Mouse (Mus musculus) embryo, embryonic 10 days (tissue): Measurements from ENCODE around the gene Gins1.

Source experiments
- DNase-seq: peaks from one replicate; pipeline ENCODE4 v3.0.0-alpha.2; 2015; ENCODE audit warnings: low spot score

The Gins1 gene

DNA sequence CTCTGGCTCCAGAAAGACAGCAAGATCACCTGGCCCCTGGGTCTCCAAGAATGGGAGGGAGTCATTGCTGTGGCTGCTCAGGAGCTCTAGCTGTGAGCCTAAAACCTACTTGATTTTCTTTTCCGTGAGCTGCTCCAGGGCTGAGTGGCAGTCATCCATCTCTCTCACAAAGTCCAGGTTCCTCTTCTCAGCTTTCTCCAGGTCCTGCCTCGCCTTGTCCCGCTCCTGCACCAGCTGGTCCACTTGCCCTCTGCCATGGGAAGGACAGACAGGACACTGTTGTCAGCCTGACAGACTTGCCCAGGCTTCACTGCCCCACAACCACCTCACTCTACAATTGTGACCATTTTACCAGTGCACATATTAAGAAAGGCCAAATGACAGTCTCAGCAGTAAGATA is 58.0 kb downstream of the Gins1 start:
- no peak for DNase-seq

GRCm38 (mm10) chr2:150964641-150965040 is 59.4 kb downstream of the Gins1 start:
- no peak for DNase-seq

DNA sequence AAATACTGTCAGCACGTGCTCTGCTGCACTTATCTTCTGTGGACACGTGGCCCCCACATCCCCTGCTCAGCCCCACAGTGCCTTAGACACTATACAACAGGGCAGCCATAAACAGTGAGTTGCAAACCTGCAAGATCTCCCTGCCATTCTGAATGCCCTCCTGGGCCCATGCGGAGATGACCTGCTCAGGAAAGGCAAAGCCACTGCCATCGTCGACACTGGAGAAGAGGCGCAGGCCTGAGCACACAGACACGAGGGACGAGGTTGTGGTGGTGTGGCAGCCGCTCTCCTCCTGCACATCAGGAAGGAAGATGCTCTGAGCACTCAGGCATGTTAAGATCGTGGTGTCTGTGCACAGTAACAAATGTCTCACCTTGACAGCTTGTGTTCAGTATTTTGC is 60.8 kb downstream of the Gins1 start:
- DNase-seq, result no peak

GRCm38 (mm10) chr2:150967491-150967890 is 62.3 kb downstream of the Gins1 start:
- no peak for DNase-seq

DNA sequence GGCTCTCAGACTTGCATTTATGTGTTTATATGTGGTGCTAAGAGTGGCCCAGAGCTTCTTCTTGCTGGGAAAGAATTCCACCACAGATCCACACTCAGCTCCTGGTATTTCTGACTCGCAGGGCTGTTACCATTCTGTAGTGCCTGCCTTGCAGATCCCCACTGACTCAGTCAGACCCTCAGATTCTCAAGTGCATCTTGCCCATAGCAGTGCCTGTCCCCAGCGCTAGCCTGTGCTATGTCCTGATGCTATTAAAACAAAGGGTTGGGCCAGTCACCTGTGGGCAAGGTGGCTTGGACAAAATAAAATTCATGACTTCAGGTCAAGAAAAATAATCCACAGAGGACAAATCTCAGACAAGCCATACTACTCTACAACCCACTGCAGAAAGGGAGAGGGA is 64.0 kb downstream of the Gins1 start:
- no peak for DNase-seq

GRCm38 (mm10) chr2:150971856-150972255 is 66.7 kb downstream of the Gins1 start:
- DNase-seq, result no peak

DNA sequence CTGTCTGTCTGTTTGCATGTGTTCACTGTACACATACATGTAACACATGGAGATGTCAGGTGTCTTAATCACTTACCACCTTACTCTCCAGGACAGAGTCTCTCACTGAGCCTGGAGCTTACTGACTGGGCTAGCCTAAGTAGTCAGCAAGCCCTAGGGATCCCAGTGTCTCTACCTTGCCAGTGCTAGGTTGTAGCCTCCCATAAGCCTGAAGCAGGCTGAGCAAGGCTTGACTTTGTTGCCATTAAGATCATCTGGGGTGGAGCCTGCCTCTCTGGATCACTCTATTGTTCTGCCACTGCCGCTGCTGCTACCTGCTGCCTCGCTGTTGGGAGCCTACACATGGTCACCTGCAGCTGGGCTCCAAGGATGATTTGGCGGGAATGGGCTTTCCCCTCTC is 67.5 kb downstream of the Gins1 start:
- DNase-seq, result no peak

DNA sequence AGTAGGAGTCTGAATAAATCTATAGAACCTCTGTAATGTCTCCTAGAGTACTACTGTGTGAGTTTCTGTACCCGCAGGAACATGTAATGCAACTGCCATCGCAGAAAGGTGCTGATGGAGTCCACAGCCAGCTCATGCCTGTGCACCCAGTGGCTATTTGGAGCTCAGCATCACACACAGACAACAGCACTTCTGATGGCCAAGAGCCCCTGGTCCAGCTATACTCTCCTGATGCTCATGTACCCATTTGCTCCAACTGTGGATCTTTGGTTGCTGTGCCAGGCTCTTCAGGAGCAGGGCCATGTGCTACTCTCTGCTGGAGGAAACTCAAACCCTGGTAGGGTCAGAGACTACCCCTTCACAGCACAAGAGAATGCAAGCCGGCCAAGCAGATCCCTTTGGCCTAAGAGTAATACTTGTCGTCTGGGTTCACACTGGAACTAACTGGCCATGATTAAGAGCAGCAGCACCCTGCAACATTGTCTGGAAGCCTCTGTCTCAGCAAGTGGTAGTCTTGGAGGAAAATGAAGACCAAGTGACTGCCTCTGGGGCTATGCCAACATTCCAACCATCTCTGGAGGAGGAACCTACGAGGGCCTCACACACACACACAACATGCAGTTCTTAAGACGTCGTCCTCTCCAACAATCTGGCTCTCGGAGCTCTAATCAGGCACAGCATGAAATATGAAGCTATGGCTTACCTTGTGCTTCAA is 68.4 kb downstream of the Gins1 start:
- DNase-seq, result no peak

GRCm38 (mm10) chr2:150976871-150977270 is 71.7 kb downstream of the Gins1 start:
- DNase-seq, result no peak

GRCm38 (mm10) chr2:150977676-150978075 is 72.5 kb downstream of the Gins1 start:
- DNase-seq, result no peak

- DNase-seq, result no peak
These were observed 73.6 kb downstream of the Gins1 start for GRCm38 (mm10) chr2:150978791-150979190.

- DNase-seq, result no peak
These were observed 74.8 kb downstream of the Gins1 start for GRCm38 (mm10) chr2:150979861-150980620.
